Mouse (Mus musculus): ENCODE measurements around the gene Il24.

DNA sequence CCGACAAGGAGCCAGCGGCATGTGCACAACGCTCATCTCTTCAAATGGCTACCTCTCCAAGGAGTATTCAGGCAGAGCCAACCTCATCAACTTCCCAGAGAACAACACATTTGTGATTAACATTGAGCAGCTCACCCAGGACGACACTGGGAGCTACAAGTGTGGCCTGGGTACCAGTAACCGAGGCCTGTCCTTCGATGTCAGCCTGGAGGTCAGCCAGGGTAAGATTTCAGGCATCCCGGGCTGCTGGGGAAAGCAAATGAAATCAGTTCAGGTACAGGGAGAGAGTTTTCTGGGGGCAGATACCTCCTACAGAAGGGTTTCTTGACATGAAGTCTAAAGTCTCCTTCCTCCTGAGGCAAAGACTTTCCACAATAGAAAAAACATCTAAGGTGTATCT, 45.6 kb downstream of the Il24 start:
- TF ChIP-seq CTCF (IDR thresholded peaks at IDR 0.05; ENCODE audit: low read depth, low read length) (no peak), POLR2A (IDR thresholded peaks at IDR 0.05; ENCODE audit: borderline replicate concordance, low read depth, low read length) (no peak)
